Mouse (Mus musculus) induced T-regulatory cell, adult 2 months (primary cell): ENCODE measurements around the gene Lmod2.

Experiments used
- DNase-seq: peaks from one replicate; pipeline ENCODE4 v3.0.0-alpha.2; 2012; ENCODE audit warnings: low read depth

Gene Lmod2

DNA sequence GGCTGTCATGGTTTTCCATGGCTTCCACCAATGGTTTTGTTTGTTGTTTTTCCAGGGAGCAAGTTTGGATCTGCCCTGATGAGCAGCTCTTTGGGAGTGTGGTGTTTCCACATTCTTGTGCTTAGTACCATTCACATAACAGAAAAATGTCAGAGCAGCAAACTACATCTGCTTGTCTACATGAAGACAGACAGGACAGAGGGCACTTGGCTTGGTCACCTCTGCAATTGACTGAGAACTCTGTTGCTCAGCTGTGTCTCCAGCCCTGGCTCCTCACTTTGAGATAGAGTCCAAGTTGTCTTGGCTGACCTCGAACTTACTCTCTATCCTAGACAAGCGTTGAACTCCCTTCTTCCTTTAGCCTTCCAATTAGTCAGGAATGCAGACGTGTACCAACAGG lies 4.8 kb downstream of the Lmod2 start:
- DNase-seq = no peak

- no peak for DNase-seq
Measured at GRCm38 (mm10) chr6:24602993-24603392, 5.4 kb downstream of the Lmod2 start.

GRCm38 (mm10) chr6:24604289-24604688 lies 6.7 kb downstream of the Lmod2 start:
- no peak for DNase-seq

GRCm38 (mm10) chr6:24605631-24606030 lies 8.1 kb downstream of the Lmod2 start:
- no peak for DNase-seq

DNA sequence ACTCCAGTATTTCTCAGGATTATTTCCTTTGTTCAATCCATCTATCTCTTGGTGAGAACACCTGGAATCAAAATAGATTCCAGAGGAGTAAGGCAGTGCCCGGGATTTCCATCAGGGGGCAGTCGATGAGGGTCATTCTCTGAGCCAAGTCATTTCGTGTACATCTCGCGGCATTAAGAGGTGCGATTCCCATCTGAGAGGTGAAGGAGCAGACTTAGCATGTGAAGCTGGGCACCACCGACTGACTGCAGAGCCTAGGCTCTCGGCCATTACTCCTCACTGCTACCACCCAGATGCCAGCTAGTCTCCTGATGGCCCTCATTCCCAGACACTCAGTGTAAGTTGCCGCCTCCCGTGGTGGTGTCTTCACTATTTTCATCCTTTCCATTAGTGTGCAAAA lies 8.9 kb downstream of the Lmod2 start:
- no peak for DNase-seq

DNA sequence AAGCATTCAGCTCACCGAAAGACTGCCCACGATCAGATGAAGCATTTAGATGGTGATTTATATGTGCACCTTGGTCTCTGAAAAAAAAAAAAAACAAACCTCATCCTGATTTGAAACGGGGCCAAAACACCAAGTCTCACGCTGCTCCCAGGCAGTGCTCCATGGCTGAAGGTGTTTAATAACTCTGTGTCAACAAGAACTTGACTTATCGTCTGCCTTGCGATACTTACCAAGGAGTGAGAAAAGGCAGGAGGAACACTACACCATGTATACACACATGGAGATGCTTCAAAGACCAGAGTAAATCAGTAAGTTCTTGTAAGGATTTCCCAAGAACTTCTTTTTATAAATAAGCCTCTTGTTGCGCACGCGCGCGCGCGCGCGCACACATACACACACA lies 10.0 kb downstream of the Lmod2 start:
- DNase-seq = no peak

DNA sequence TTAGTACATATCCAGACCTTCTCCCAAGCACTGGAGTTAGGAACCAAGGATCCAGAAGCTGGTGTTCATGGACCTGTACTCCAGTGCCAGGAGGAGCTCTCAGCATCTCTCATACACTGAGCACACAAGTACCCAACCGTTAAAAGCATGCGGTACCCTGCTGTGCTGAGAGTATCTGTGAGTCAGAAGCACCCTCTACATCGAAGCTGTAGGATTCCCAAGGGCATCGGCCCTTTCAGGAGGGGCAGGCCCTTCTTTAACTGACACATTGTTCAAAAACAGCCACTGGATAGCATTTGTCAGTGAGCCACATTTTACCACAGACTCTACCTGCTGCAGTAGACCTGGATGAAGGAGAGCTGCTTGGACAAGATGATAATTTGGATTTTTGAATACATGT lies 10.6 kb downstream of the Lmod2 start:
- DNase-seq = no peak

DNA sequence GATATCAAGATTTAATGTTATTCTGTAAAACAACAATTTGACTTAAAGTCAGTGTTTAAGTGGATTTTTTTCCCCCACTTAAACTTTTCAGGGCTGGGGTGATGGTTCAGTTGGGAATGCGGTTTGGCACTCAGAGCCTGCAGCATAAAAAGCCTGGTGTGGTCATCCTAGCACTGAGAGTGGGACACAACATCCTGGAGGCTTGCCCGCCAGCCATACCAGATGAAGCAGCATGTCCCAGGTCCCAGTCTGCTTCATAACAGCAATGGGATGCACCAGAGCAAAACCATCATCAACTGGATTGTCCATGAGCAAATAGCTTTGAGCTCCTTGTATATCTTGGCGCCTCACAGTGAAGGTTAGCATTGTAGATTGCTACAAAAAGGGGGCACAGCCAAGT lies 11.1 kb downstream of the Lmod2 start:
- DNase-seq = no peak

- no peak for DNase-seq
Measured at GRCm38 (mm10) chr6:24609531-24609930, 12.0 kb downstream of the Lmod2 start.

GRCm38 (mm10) chr6:24610358-24610757 lies 12.8 kb downstream of the Lmod2 start:
- no peak for DNase-seq

DNA sequence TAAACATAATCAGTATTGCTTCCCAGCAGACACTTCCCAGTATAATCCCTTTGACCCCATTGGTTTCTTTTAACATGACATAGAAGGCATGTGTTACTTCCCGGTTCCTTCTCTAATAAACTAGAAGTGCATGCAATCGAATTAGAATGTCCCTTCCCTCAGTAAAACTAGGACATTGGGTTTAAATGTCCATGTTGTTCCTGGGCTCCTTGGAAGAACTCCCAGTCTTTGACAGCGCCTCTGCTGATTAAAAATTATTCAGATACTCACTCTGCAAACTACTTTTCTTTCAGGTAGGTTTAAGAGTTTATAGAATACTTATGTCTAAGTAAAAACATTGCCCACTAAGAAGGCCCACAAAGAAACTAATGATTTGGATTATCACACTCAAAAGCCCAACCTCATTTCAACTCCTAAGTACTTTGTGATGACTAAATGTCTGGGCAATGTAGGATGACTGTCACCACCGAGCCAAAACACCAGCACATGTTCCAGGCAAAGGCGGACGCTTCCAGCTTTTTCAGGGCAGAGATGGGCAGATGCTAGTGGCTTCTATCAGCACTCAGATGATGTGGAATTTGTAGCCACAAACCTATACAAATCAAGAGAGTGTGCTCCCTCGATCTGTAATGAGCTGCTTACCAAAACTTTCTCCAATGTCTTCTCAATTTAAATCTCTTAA lies 14.7 kb downstream of the Lmod2 start:
- DNase-seq = no peak

DNA sequence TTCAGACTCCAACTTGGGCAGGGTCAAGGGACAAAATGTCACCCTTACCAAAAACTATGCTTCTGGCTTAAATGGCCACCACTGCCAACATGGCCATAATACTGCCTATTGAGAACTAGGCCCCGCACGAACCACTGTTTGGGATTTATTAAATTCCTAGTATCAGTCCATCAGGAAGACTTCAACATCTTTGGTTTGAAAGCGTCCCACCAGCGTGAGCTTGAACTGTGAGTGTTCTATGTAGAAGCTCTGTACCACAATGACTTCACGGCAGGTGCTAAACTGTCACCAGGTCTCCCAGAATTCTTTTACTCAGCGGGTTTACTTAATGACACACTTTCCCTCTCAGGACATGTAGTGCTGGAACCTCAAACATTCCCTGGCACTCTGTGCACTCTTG lies 15.8 kb downstream of the Lmod2 start:
- no peak for DNase-seq

GRCm38 (mm10) chr6:24613918-24614317 lies 16.4 kb downstream of the Lmod2 start:
- no peak for DNase-seq

DNA sequence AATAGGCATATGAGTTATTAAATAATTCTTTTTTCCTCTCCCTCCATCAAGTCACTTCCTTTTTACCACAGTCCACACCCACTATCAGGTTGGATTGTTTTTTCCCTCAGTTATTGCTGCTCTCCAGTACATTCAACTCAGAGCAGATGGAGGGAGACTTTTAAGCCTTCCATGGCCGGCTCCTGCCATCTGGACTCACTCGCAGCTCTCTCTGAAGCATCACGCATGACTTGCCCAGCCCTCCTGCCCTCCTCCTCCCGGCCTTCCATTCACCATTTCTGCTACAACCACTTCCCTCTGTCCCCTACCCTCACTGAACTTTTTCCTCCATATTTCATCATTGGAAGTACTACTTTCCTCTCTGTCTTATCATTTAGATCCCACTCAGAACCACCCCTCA lies 19.2 kb downstream of the Lmod2 start:
- no peak for DNase-seq

DNA sequence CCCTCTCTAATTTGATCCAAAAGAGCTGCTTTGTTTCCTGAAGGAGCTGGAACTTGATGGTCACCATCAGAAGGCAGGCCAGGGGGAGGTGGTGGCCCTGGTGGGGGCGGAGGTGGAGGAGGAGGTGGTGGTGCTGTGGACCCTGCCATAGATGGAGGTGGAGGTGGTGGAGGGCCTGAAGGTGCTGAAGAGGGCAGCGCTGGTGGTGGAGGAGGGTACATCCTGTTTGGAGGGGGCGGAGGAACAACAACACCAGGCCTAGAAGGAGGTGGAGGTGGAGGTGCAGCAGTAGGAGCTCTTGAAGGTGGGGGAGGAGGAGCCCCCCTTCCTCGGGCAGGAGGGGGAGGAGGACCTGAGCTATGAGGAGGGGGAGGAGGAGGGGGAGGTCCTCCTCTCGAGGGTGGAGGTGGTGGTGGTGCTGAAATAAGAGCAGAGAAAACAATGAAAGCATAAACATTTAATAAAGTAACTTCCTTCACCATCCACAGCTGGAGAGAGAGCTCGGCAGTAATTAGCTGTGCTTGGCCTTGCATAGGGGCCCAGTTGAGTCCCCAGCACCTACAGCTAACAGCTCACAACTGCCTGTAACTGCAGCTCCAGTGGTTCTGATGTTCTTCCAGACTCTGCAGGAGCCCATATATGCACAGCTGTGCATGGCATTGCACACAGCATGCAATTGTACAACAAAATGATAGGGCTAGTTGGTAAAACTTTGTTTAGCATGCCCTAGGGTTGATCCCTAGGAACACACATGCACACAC lies 21.9 kb downstream of the Lmod2 start:
- no peak for DNase-seq

DNA sequence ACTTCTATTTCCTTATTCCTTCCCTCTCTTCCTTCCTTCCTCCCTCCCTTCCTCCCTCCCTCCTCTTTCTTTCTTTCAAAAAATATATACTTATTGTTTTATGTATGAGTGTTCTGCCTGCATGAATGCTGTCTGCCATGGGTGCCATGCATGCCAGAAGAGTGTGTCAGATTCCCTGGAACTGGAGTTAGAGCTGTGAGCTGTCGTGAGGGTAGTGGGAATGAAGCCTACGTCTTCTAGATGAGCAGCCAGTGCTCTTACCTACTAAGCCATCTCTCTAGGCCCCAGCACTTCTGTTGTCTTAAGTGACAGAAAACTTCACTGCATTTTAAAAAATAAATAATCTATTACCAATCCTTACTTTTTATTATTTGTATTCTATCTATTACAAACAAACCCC lies 23.4 kb downstream of the Lmod2 start:
- DNase-seq = no peak

- no peak for DNase-seq
Measured at GRCm38 (mm10) chr6:24622098-24622497, 24.5 kb downstream of the Lmod2 start.

GRCm38 (mm10) chr6:24627586-24628030 lies 30.0 kb downstream of the Lmod2 start:
- DNase-seq = peak; percentile 79

GRCm38 (mm10) chr6:24628499-24628898 lies 30.9 kb downstream of the Lmod2 start:
- no peak for DNase-seq

GRCm38 (mm10) chr6:24632061-24632460 lies 34.5 kb downstream of the Lmod2 start:
- DNase-seq = no peak

DNA sequence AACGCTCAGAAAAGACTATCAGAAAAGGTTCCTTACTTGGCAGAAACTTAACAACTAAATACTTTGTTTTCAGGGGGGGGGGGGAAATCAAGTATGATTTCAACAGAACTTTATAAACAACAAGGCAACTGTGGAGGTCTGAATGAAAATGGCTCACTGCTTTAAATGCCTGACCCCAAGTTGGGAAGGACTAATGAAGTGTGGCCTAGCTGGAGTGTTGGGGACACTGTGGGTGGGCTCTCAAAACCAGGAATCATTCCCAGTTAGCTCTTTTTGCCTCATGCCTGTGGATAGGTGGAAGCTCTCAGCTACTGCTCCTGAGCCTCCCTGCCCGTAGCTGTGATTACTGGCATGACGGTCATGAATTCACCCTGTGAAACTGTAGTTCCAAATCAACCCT lies 36.5 kb downstream of the Lmod2 start:
- no peak for DNase-seq

GRCm38 (mm10) chr6:24635814-24636213 lies 38.3 kb downstream of the Lmod2 start:
- DNase-seq = no peak

DNA sequence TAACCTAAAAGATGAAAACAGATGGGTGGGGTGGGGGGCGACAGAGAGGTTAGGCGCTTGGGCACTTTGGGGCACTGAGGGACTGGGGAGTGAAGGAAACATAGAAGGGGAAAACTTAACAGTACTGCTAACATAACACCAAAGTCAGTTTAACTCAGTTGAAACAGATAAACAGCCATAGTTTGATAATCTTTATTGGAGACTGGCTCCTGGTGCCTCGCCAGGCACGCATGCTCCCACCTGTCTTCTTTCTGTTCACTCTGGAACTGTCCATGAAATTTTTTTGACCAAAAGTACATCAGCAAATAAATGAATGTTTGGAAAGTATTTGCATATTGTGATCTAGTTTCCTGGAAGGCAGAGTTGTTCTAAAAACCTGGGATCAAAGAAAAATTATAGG lies 43.7 kb downstream of the Lmod2 start:
- no peak for DNase-seq

DNA sequence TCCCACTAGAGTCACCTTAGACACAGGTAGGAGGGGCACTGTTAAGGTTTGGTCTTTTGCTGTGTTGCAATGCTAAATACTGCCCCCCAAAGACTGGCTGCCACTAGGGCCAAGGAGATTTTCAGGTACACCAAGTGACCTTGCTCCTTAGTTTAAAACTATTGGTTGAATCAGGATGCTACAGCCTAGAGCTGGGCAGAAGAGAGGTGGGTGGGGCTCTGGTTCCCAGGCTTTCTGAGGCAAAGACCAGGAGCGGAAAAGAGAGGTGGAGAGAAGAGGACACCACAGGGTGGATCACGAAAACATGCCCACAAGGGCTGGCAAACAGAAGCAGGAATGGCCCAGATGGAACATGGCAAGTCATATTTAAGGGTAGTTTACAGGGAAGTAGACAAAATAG lies 44.6 kb downstream of the Lmod2 start:
- no peak for DNase-seq
